Mouse (Mus musculus): ENCODE measurements around the gene Osbpl8. TPM values are rescaled to one million over a fixed set of nuclear protein-coding genes. Genes with fewer than 3 reads are reported as not detected.

Gene Osbpl8
- total RNA-seq, 2 experiments from 2014 or later, result 54.0 to 68.9 TPM

DNA sequence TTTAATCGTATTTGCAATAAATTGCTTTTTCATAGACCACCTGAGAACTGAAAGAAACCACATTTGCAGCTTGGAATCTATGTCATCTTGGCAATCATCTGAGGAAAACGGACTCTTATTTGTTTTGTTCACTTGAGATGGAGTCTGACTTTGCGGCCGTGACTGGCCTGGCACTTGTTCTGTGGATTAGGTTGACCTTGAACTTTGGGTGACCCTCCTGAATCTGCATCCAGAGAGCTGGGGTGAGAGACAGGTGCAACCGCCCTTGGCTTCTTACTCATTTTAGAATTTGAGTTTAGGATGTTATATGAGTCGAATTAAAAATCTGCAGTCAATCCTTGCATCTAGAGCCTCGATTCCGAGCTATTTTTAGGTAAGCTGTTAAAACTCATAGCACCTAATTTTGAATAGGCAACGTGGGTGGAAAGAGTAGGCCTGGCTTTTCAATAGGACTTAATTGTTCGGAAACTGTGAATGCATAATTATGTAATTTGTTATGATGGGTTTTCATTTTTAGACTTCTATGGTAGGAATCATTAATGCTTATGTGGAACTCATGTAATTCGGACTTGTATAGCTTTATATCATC, 20.1 kb upstream of the Osbpl8 start:
- no peak for ATAC-seq (replicated peaks; ENCODE audit: low FRiP score, low TSS enrichment, poor library complexity, severe bottlenecking)

- ATAC-seq (replicated peaks; ENCODE audit: low FRiP score, low TSS enrichment, poor library complexity, severe bottlenecking), result no peak
These were observed 14.8 kb upstream of the Osbpl8 start for GRCm38 (mm10) chr10:111149761-111150160.

- ATAC-seq (replicated peaks; ENCODE audit: low FRiP score, low TSS enrichment, poor library complexity, severe bottlenecking), result no peak
These were observed 9.5 kb upstream of the Osbpl8 start for GRCm38 (mm10) chr10:111155065-111155464.

- peak; percentile 52; the same call in 1 of the 2 replicates for ATAC-seq (replicated peaks; ENCODE audit: low FRiP score, low TSS enrichment, poor library complexity, severe bottlenecking)
These were observed 9.0 kb upstream of the Osbpl8 start for GRCm38 (mm10) chr10:111155571-111155970.

- ATAC-seq (replicated peaks; ENCODE audit: low FRiP score, low TSS enrichment, poor library complexity, severe bottlenecking), result no peak
These were observed 8.0 kb upstream of the Osbpl8 start for GRCm38 (mm10) chr10:111156394-111157190.

- ATAC-seq (replicated peaks; ENCODE audit: low FRiP score, low TSS enrichment, poor library complexity, severe bottlenecking), result no peak
These were observed 7.3 kb upstream of the Osbpl8 start for GRCm38 (mm10) chr10:111157241-111157659.

DNA sequence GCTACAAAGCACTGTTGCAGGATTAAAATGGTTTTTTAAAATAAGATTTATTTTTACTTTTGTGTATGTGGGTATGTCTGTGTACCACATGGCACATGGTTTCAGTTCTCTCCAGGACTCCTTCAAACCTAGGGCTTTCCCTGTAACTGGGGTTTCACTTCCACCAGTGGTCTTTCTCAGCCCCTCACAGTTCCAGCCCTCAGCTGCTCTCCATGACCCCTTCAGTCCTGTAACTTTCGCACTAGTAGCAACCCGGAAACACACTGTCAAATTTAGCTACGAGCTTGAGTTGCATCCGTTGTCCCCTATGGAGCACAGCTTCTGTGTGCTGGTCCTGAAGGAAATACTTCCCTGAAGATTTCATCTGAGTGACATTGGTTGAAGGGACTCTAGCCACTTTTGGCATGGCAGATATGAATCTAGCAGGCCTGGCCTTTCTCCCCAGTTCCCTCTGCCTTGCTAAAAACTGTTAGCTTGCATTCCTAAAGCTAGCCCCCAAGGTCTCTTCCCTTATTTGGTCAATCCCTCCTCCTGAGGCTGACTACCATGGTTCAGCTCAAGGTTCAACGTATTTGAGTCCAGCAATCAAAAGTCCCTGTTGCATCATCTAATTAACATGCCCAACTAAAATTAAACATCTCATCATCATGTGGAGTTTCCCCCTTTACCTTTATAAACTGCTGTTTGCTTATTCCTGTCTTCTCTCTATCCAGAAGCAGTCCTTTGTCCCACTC, 4.6 kb upstream of the Osbpl8 start:
- ATAC-seq (replicated peaks; ENCODE audit: low FRiP score, low TSS enrichment, poor library complexity, severe bottlenecking), result no peak

DNA sequence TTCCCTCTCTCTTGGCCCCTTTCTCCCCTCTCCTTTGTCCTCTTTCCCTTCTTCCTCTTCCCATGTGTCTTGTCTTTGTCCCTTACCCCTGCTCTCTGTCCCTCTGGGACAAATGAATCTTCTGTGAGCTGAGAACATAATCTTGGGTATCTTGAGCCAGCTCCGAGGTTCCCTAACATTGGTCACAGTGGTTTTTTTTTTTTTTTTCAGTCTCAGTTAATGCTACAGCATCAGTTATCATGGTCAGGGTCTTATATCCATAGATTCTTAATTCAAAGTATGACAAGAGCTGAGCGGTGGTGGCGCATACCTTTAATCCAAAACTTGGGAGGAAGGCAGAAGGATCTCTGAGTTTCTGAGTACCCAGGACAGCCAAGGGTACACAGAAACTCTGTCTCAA, 4.0 kb upstream of the Osbpl8 start:
- ATAC-seq (replicated peaks; ENCODE audit: low FRiP score, low TSS enrichment, poor library complexity, severe bottlenecking), result no peak

DNA sequence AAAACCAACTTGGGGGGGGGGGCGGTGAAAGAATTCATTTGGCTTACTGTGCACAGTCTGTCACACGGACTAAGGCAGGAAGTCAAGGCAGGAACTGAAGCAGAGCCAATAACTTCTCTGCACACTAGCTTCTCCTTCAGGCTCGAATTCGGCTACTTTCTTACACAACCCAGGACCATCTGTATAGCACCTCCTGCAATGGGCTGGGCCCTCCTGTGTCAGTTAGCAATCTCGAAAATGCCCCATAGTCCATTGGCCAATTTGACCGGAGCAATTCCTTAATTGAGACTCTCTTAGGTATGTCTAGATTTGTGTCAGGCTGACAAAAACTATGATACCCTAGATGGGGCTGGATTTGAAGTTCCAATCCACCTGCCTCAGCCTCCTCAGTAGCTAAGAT, 3.2 kb upstream of the Osbpl8 start:
- ATAC-seq (replicated peaks; ENCODE audit: low FRiP score, low TSS enrichment, poor library complexity, severe bottlenecking), result no peak

- no peak for ATAC-seq (replicated peaks; ENCODE audit: low FRiP score, low TSS enrichment, poor library complexity, severe bottlenecking)
These were observed 1.5 kb upstream of the Osbpl8 start for GRCm38 (mm10) chr10:111163025-111163424.

DNA sequence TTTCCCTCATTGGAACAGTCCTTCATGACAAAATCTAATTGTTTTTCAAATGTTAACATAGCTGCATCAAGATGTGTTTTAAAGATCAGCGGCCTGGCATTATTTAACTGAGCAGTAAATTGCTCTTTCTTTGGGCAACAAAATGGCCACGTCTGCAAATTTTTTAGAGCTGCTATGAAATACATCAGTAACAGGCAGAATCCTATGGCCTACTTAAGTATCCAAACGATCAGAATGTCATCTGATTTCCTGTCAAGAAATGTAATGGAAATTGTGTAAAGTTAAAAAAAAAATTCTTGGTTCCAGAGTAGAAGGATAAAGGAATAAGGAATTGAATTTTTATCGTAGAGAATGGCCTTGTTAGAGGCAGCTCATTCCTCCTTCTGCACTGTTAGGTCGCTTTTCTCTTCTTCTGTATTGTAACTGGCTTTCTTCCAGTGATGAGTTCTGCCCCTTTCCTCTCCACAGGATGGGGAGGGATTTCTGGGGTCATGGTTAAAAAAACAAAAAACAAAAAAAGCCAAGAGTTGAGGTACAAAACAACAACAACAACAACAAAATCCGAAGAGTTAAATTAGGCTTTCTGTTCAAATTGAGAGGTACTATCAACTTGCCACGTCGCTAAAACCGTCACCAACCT, 831 bp upstream of the Osbpl8 start:
- no peak for ATAC-seq (replicated peaks; ENCODE audit: low FRiP score, low TSS enrichment, poor library complexity, severe bottlenecking)

DNA sequence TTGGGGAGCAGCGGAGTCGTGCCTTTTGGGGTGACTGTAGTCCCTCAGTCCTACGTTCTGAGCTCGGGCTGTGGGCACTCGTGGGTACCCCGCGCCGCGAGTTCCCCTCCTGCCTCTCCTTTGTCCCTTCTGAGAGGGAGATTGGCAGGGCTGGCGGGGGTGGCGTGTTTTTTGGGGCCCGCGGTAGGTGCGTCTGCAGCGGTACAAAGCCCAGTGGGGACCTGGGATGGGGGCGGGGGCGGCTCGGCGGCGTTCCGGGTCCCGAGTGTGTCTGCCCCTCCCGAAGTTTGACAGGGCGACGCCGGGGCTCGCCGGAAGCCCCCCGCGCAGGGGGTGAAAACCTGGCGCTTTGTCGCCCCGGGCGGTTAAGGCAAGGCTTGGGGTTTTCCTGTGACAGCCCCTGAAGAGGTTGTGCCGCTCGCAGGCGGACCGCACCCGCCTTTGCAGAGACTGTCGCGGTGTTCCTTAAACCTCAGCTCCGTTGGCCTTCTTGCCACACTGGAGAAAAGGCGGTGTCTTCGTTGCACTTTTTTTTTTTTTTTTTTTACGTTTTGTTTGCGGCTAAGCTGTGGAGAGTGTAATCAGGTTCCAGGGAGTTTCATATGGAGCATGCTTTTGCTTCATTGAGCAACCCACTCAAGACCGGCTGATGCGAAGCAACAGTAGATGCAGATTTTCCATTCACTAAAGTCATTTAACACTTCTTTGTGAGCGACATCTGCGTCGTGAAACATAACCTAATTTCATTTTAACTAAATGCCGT, 848 bp downstream of the Osbpl8 start:
- ATAC-seq (replicated peaks; ENCODE audit: low FRiP score, low TSS enrichment, poor library complexity, severe bottlenecking), result peak; percentile 27

DNA sequence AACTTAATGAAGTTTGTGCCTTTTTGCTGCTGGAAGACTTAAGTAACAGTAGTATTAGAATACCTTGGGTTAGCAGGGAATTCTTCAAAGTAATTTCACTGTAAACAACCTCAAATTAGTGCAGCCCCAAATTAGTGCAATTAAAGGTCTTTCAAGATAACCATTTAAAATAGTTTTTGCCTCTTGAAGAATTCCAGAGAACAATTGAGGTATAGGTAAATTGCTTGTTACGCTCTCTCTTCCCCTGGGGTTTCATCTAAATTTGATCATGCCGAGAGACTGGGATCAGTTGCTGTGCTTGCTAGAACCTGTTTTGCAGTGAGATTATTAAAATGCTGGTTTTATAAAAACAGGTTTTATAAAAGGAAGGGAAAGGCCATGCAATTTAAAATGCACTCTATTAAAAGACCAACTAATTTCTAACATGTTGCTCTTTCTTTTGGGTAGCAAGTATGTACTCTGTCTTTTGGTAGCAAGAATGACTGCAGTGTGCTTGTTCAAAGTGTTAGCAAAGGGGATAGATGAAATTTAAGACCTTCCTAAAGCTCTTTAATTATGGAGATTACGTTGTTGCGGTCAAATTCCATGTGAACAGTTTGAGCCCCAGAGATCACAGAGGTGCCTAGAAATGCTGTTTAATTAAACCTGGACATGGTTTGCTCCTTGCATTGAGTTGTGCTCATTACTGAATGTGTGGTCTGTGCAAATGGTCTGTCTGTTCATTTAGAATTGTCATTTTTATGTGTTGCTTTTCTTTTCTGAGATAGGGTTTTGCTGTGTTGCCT, 1.7 kb downstream of the Osbpl8 start:
- ATAC-seq (replicated peaks; ENCODE audit: low FRiP score, low TSS enrichment, poor library complexity, severe bottlenecking), result no peak

DNA sequence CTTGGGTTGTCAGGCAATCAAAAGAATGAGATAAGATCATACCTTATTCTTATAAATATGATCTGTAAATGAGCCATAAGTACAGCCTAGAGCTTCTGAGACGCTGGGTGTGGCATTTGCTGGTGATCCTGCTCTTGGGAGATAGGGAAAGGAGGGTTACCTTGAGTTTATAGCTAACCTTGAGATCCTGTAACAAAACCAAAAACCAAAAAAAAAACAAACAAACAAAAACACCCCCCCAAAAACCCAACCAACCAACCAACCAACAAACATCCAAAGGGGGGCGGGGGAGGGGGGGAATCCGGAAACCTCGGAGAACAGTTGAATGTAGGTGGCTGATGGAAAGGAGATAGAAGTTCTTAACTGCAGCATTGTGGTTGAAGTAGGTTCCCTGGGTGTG, 2.9 kb downstream of the Osbpl8 start:
- ATAC-seq (replicated peaks; ENCODE audit: low FRiP score, low TSS enrichment, poor library complexity, severe bottlenecking), result no peak

- ATAC-seq (replicated peaks; ENCODE audit: low FRiP score, low TSS enrichment, poor library complexity, severe bottlenecking), result peak; percentile 38
These were observed 3.8 kb downstream of the Osbpl8 start for GRCm38 (mm10) chr10:111168305-111168704.

DNA sequence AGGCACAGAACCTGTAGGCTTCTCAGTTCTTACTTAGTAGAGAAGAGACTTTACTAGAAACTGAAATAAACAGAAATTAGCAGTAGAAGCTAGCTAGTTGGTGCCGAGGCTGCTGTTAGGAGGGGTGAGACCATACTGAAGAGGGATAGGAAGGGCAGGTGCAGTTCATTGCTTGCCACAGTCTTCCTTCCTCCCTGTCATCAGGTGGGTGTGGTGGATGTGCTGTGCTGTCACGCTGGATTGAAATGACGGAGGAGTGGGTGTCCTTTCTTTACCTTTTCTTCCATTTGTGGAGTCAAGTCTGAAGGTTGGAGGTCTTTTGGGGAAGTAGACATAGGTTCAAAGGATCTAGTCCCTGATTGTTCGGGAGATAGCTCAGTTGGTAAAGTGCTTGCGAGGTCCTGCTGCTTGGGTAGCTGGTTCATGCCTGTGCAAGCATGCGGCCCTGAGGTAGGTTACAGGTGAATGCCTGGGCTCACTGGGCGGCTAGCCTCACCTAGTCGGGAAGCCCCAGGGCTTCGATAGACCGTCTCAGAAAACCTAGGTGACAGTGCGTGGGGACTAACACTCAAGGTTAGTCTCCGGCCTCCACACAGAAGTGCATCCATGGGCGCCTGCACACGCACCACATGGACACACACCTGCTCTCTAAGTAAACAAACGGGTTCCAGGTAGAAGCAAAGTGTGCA, 6.8 kb downstream of the Osbpl8 start:
- no peak for ATAC-seq (replicated peaks; ENCODE audit: low FRiP score, low TSS enrichment, poor library complexity, severe bottlenecking)

DNA sequence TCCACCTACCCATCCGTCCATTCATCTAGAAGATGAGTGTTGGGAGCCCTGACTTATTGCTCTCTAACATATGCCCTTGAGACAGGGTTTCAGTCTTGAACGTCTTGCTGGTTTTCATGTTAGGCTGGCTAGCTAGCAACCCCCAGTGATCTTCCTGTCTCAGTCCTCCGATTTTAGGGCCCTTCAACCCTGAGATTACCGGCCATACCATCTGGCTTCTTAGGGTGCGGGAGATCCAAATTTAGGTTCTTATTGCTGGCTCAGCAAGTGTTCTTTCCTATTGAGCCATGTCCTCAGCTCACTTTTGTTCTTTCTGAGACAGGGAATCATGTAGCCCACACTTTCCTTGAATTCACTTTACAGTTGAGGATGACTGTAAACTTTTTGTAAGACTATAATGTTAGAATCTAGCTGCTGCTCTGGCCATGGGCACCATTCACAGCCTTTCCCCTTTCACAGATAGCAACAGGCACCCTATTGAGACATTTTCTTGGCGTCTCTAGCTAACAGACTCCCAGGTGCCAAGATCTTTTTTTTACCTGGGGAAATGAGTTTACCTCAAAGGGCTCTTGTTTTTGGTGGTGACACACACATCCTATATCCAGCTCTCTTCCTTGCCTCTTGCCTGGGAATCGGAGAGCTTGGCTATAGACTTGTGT, 9.2 kb downstream of the Osbpl8 start:
- ATAC-seq (replicated peaks; ENCODE audit: low FRiP score, low TSS enrichment, poor library complexity, severe bottlenecking), result no peak

DNA sequence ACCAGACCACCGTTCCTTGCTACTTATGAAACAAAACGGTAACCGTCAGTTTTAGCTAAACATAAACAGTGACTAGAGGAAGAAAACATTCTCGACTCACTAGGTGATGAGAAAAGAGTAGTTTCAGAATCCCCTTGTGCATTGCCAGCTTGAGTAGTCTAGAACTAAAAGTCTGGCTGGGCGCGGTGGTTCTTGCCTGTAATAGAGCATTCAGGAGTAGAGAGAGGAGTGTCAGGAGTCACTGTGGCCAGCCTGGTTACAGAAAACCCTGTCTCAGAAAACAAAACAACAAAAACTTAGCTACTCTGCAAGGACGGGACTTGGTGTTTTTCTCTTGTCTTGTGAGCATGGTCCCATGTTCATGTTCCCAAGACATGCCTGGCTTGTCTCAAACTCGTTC, 12.8 kb downstream of the Osbpl8 start:
- no peak for ATAC-seq (replicated peaks; ENCODE audit: low FRiP score, low TSS enrichment, poor library complexity, severe bottlenecking)
